Mouse (Mus musculus): ENCODE measurements around the gene Cflar.

GRCm38 (mm10) chr1:58712076-58713061, 1.1 kb downstream of the Cflar start:
- no peak for TF ChIP-seq CTCF (IDR thresholded peaks at IDR 0.05; ENCODE audit: borderline replicate concordance, insufficient read depth, low read depth, low read length)
- no peak for TF ChIP-seq POLR2A (IDR thresholded peaks at IDR 0.05; ENCODE audit: borderline replicate concordance, insufficient read depth, low read length)

All from cerebellum, adult 2 months (tissue).